Mouse (Mus musculus): ENCODE data around the gene Ap2a2.

DNA sequence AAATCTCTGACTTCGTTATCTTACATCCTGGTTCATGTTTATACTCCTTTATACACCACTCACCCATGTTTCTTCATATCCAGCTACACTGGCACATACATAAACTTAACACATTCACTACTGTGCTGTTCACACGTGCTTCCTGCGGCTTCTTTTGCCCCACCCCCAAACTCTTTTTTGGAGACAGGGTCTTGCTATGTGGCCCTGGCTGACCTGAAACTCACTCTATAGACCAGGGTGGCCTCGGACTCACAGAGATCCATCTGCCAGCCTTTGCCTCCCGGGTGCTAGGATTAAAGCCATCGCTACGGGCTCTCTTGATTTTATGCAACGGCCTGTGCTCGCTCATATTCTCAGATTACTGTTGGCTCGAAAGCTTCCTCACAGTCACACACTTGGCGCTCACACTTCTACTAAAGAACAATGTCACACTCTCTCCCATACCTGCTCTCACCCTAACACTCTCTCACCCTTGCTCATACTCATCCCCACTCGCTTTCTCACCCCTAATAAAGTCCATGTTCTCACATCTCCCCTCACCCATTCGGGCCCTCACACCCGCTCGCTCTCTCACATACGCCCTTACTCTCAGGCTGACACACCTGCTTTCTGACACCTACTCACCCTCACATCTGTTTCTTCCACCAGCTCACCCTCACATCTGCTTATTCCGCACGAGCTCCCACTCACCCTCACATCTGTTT lies 23.0 kb upstream of the Ap2a2 start:
- no peak for TF ChIP-seq EP300 (IDR thresholded peaks at IDR 0.05; ENCODE audit: low read depth)
- TF ChIP-seq CTCF (IDR thresholded peaks at IDR 0.05; ENCODE audit: low read depth), result no peak

All from liver, postnatal 0 days (tissue).